ENCODE assay signal across 7 mouse cellular contexts in the genomic region with DNA sequence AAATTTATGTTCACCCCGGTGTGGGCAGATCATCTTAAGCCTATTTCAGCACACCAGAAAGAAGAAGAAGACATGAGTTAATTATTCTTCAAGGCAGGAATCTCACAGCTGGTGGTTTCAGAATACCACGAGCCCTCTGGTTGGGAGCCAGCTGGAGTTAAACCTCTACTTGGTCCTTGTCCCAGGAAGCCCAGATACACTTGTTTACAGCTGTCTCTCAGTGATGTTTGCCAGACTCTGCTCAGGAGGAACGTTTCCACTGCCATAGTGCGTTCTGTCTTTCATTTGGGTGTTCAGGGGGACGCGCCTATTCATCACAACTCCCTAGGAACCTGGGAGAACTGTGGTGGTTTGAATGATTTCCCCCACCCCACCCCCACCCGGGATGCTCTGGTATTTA. TPM values are rescaled to one million over a fixed set of nuclear protein-coding genes. Genes with fewer than 3 reads are reported as not detected.
A peak's percentile ranks its signal among the peaks of the same experiment; 100 is the strongest.
DNase-seq lines count a peak whose midpoint lies in the region.

No protein-coding gene starts in this region.

- peak; percentile 62 for DNase-seq in ovary, postnatal 14 days (ENCODE audit: low spot score)
- no peak for DNase-seq in ovary, postnatal 10 days (ENCODE audit: low spot score)
- DNase-seq in heart, adult 18-20 months = peak; percentile 90 to 92
- DNase-seq in kidney, adult 9 months = peak; percentile 95
- peak; percentile 84 for DNase-seq in skeletal muscle tissue, adult 2 months (ENCODE audit: low read depth, low spot score)
- no peak for DNase-seq in neural tube, embryonic 10.5 days (ENCODE audit: extremely low spot score, low spot score)
- DNase-seq in adrenal gland, postnatal 14 days = no peak

RNA-seq across cellular contexts. Expression of a gene that starts 24.0 kb away (rescaled TPM):
- total RNA-seq in heart, adult 18-20 months (2021) = 100 to 1,000 TPM; 109 to 122 TPM
- total RNA-seq in adrenal gland, postnatal 14 days (2021) = 77.0 and 81.6 TPM in 2 replicates

Comparison
In these comparisons a context has a peak if more than half of its experiments do, and no peak if none do; other contexts are left out.
1. DNase-seq: peak in ovary, postnatal 14 days (single experiment), heart, adult 18-20 months (2 of 2), kidney, adult 9 months (single experiment) and skeletal muscle tissue, adult 2 months (single experiment); none in ovary, postnatal 10 days (single experiment), neural tube, embryonic 10.5 days (single experiment) and adrenal gland, postnatal 14 days (single experiment).